Mouse (Mus musculus): ENCODE measurements around the gene Nkrf. TPM values are rescaled to one million over a fixed set of nuclear protein-coding genes. Genes with fewer than 3 reads are reported as not detected.

Nkrf gene
- total RNA-seq, 2 experiments from 2014 or later = 3.1 to 4.1 TPM

DNA sequence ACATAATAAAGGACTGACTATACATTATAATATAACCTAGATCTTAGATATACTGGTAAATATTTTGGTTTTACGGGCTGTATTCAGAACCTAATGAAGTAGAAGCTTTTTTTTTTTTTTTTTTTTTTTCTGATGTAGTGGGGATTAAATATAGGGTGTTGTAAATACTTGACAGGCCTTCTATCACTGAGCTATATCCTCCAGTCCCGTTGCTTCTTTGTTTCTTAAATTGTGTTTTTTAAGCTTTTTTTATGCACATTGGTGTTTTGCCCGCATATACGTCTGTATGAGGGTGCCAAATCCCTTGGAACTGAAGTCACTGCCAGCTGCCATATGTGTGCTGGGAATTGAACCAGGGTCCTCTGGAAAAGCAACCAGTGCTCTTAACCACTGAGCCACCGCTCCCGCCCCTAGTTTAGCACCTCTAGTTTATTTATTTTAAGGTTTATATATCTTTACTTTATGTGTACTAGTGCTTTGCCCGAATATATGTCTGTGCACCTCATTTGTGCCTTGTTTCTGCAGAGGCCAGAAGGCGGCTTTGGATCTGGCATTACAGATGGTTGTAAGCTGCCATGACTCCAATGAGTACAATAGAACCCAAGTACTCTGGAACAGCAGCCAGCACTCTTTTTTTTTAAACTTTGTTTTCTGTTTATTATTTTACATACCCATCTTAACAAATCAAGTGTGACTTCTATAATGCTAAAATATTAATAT is 37.9 kb downstream of the Nkrf start:
- intact Hi-C loops (cut with DNase I) = no loop called here

GRCm38 (mm10) chrX:36863766-36864608 is 38.7 kb downstream of the Nkrf start:
- intact Hi-C loops (cut with DNase I) = no loop called here
- peak; percentile 79 to 83 for DNase-seq

More for the DNA sequence above, 37.9 kb downstream of the Nkrf start:
- DNase-seq = no peak

DNA sequence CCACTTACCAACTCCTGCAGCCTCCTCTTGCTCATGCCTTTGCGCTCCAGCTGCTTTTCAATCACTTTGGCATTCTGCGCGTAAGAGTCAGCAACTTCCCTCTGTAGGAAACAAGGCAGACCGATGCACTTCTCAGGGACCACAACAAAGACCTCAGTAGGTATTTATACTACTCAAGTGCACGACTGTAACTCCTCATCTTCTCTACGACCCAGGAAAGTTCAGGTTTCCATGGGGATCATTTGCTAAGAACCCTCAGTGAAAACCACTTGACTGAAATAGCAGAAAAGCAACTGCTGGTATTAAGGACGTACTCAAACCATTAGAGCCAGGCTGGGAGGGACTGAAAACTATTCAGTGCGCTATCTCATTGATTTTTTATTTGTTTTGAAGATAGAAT is 50.1 kb downstream of the Nkrf start:
- DNase-seq = no peak
- intact Hi-C loops (cut with DNase I) = no loop called here

GRCm38 (mm10) chrX:36847152-36847551 is 55.5 kb downstream of the Nkrf start:
- intact Hi-C loops (cut with DNase I) = no loop called here
- no peak for DNase-seq

DNA sequence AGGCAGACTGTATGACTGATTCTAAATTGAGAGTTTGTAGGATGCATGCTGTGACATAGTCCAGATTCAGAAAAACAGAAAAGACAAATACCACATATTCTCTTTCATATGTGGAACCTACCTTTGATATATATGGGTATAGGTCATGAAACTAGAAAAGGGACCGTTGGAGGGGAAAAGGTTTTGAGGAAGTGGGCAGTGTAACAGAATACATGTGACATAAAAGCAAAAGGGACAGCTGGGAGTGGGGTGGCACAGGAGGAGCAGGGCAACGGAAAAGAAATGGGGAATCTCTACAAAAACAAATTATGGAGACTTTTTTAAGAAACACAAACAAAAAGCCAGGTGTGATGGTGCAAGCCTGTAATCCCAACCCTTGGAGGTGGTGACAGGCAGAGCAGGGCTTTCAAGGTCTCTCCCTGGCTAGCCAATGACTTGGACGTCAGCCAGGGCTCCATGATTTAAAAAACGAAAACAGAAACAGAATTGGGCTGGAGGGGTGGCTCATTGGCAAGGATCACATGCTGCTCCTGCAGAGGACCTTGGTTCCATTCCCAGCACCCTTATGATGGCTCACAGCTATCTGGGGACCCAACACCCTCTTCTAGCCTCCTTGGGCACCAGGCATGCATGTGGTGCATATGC is 59.2 kb downstream of the Nkrf start:
- no peak for DNase-seq
- intact Hi-C loops (cut with DNase I) = no loop called here

DNA sequence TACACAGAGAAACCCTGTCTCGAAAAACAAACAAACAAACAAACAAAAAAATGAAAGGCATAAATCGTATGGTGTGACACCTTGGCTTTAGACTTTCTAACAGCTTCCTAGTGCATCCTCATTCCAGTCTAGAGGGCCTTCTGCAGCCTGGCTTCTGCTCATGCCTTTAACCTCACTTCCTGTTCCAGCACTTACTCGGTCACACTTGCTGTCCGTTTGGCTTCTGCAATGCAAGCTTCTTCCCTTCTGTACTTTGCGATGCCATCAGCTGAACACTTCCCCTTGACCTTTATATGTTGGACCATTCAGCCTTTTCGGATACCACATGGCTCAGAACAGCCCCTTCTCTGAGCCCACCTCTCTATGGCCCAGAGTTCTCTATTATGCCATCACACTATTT is 61.0 kb downstream of the Nkrf start:
- DNase-seq = no peak
- intact Hi-C loops (cut with DNase I) = no loop called here

DNA sequence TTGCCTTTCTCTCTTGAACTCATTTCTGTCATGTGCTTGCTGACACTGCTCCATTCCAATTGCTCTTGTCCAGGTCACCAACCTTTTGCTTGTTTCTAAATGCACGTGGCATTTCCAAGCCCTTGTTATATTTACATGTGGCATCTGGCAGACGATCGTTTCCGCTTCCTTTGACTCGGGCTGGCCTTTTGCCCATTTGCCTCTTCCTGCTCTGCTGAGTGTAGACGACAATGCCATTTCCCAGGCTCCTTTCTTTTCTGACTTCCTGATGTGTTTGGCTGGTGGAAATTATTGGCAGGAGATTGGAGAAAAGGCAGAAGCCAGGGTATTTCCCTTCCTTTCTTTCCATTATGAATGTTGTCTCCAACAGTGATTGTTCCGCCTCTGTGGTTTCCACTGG is 63.3 kb downstream of the Nkrf start:
- intact Hi-C loops (cut with DNase I) = no loop called here
- DNase-seq = peak; percentile 25 to 42

Other genes with a start within 250 kb of the Nkrf start
- under 1 TPM; 0.44 to 0.49 TPM for gene Slc25a43, start 159.2 kb downstream of the Nkrf start, total RNA-seq (2021)
- 100 to 1,000 TPM; 374 to 455 TPM for gene Slc25a5, start 107.2 kb downstream of the Nkrf start, total RNA-seq (2021)
- 10 to 100 TPM; 67.7 to 77.5 TPM for gene Ube2a, start 29.0 kb downstream of the Nkrf start, total RNA-seq (2021)
- 10 to 100 TPM; 16.7 to 17.9 TPM for gene C330007P06Rik, start 28.8 kb downstream of the Nkrf start, total RNA-seq (2021)
- 1 to 10 TPM; 5.1 to 5.6 TPM for gene Sept6, start 88.9 kb upstream of the Nkrf start, total RNA-seq (2021)
- not detected for gene Sowahd, start 145.9 kb upstream of the Nkrf start, total RNA-seq (2021)
- 100 to 1,000 TPM; 303 to 327 TPM for gene Rpl39, start 182.5 kb upstream of the Nkrf start, total RNA-seq (2021)
- gene Upf3b, start 207.4 kb upstream of the Nkrf start, total RNA-seq (2021) = 1 to 10 TPM; 7.9 to 8.0 TPM
- gene Nkap, start 223.9 kb upstream of the Nkrf start, total RNA-seq (2021) = 1 to 10 TPM; 9.2 to 9.9 TPM